Mouse (Mus musculus): ENCODE results near the gene Klk1b11. TPM values are rescaled to one million over a fixed set of nuclear protein-coding genes. Genes with fewer than 3 reads are reported as not detected.
"Not testable (repeated sequence)": the region's sequence is repeated elsewhere in the genome, so short reads cannot be mapped to it uniquely, and the experiment has no call there.

Klk1b11 gene
- polyA plus RNA-seq, 1 experiment from 2014 or later = not detected

GRCm38 (mm10) chr7:44004847-44005246 is 9.2 kb downstream of the Klk1b11 start:
- H3K9ac ChIP-seq (replicated peaks; ENCODE audit: low read length) = no peak overlapping the region
- ATAC-seq (ENCODE audit: low FRiP score, low TSS enrichment) = no peak

GRCm38 (mm10) chr7:44011868-44012267 is 16.2 kb downstream of the Klk1b11 start, which contains the start of gene Klk1b26:
Gene Klk1b26, plus strand, starts transcription at chr7:44012168.
- not testable (repeated sequence) for H3K27ac ChIP-seq (replicated peaks; ENCODE audit: low read depth, low read length); H3K4me3 ChIP-seq (replicated peaks; ENCODE audit: low read depth, low read length); H3K9me3 ChIP-seq (ENCODE audit: control insufficient read depth, low read length); H3K4me1 ChIP-seq (ENCODE audit: control insufficient read depth, insufficient read depth, low read length); DNase-seq; H3K4me2 ChIP-seq (ENCODE audit: low read length); H3K36me3 ChIP-seq (ENCODE audit: control insufficient read depth, insufficient read depth, low read length); H3K9ac ChIP-seq (replicated peaks; ENCODE audit: low read length); ATAC-seq (ENCODE audit: low FRiP score, low TSS enrichment); H3K27me3 ChIP-seq (ENCODE audit: control insufficient read depth, insufficient read depth, low read length)

More at GRCm38 (mm10) chr7:44004847-44005246, 9.2 kb downstream of the Klk1b11 start:
- no peak for DNase-seq
- H3K4me2 ChIP-seq (ENCODE audit: low read length) = no peak overlapping the region
- no peaks in the 10 kb centered on the region for H3K9me3 ChIP-seq (ENCODE audit: control insufficient read depth, low read length)
- no peaks in the 10 kb centered on the region for H3K36me3 ChIP-seq (ENCODE audit: control insufficient read depth, insufficient read depth, low read length)
- no peaks in the 10 kb centered on the region for H3K27me3 ChIP-seq (ENCODE audit: control insufficient read depth, insufficient read depth, low read length)
- H3K4me1 ChIP-seq (ENCODE audit: control insufficient read depth, insufficient read depth, low read length) = no peaks in the 10 kb centered on the region
- H3K27ac ChIP-seq (replicated peaks; ENCODE audit: low read depth, low read length) = no peak overlapping the region
- H3K4me3 ChIP-seq (replicated peaks; ENCODE audit: low read depth, low read length) = no peak overlapping the region

- H3K27ac ChIP-seq (replicated peaks; ENCODE audit: low read depth, low read length); H3K4me2 ChIP-seq (ENCODE audit: low read length); H3K27me3 ChIP-seq (ENCODE audit: control insufficient read depth, insufficient read depth, low read length); H3K36me3 ChIP-seq (ENCODE audit: control insufficient read depth, insufficient read depth, low read length); H3K9me3 ChIP-seq (ENCODE audit: control insufficient read depth, low read length); DNase-seq; H3K9ac ChIP-seq (replicated peaks; ENCODE audit: low read length); ATAC-seq (ENCODE audit: low FRiP score, low TSS enrichment); H3K4me1 ChIP-seq (ENCODE audit: control insufficient read depth, insufficient read depth, low read length); H3K4me3 ChIP-seq (replicated peaks; ENCODE audit: low read depth, low read length): not testable (repeated sequence)
- 84% methylated on average over 6 of the region's 6 CpGs for WGBS
These were observed 19.0 kb downstream of the Klk1b11 start for GRCm38 (mm10) chr7:44014666-44015065.

- Histone ChIP-seq H3K4me3 (replicated peaks; ENCODE audit: low read depth, low read length) (no peak overlapping the region), H3K9ac (replicated peaks; ENCODE audit: low read length) (no peak overlapping the region), H3K27ac (replicated peaks; ENCODE audit: low read depth, low read length) (no peak overlapping the region), H3K36me3 (ENCODE audit: control insufficient read depth, insufficient read depth, low read length) (no peaks in the 10 kb centered on the region), H3K4me2 (ENCODE audit: low read length) (no peak overlapping the region), H3K27me3 (ENCODE audit: control insufficient read depth, insufficient read depth, low read length) (no peaks in the 10 kb centered on the region), H3K9me3 (ENCODE audit: control insufficient read depth, low read length) (no peaks in the 10 kb centered on the region), H3K4me1 (ENCODE audit: control insufficient read depth, insufficient read depth, low read length) (no peaks in the 10 kb centered on the region)
- no peak for DNase-seq
- ATAC-seq (ENCODE audit: low FRiP score, low TSS enrichment) = no peak
- 90% methylated on average over 5 of the region's 5 CpGs for WGBS
These were observed 19.4 kb downstream of the Klk1b11 start for GRCm38 (mm10) chr7:44015071-44015470.

Other genes with a start within 250 kb of the Klk1b11 start
- gene Klk12, start 227.0 kb upstream of the Klk1b11 start, polyA plus RNA-seq (2014; fragmentation: Nextera tagmentation; extraction: Ambion mirVana) = not detected in 2 replicates
- gene Klk11, start 221.3 kb upstream of the Klk1b11 start, polyA plus RNA-seq (2014; fragmentation: Nextera tagmentation; extraction: Ambion mirVana) = not detected in 2 replicates
- not detected in 2 replicates for gene Klk10, start 214.8 kb upstream of the Klk1b11 start, polyA plus RNA-seq (2014; fragmentation: Nextera tagmentation; extraction: Ambion mirVana)
- gene Klk9, start 204.0 kb upstream of the Klk1b11 start, polyA plus RNA-seq (2014; fragmentation: Nextera tagmentation; extraction: Ambion mirVana) = not detected in 2 replicates
- gene Klk8, start 198.3 kb upstream of the Klk1b11 start, polyA plus RNA-seq (2014; fragmentation: Nextera tagmentation; extraction: Ambion mirVana) = 6.2 and 6.7 TPM in 2 replicates
- gene Klk7, start 184.6 kb upstream of the Klk1b11 start, polyA plus RNA-seq (2014; fragmentation: Nextera tagmentation; extraction: Ambion mirVana) = not detected in 2 replicates
- not detected in 2 replicates for gene Klk6, start 171.4 kb upstream of the Klk1b11 start, polyA plus RNA-seq (2014; fragmentation: Nextera tagmentation; extraction: Ambion mirVana)
- gene Klk5, start 153.9 kb upstream of the Klk1b11 start, polyA plus RNA-seq (2014; fragmentation: Nextera tagmentation; extraction: Ambion mirVana) = not detected in 2 replicates
- not detected in 2 replicates for gene Klk4, start 114.7 kb upstream of the Klk1b11 start, polyA plus RNA-seq (2014; fragmentation: Nextera tagmentation; extraction: Ambion mirVana)
- gene Klk15, start 62.1 kb upstream of the Klk1b11 start, polyA plus RNA-seq (2014; fragmentation: Nextera tagmentation; extraction: Ambion mirVana) = not detected in 2 replicates
- gene Klk1b8, start 45.2 kb upstream of the Klk1b11 start, polyA plus RNA-seq (2014; fragmentation: Nextera tagmentation; extraction: Ambion mirVana) = not detected in 2 replicates
- gene Klk1b1, start 29.1 kb upstream of the Klk1b11 start, polyA plus RNA-seq (2014; fragmentation: Nextera tagmentation; extraction: Ambion mirVana) = not detected in 2 replicates
- not detected in 2 replicates for gene Klk1b9, start 19.8 kb upstream of the Klk1b11 start, polyA plus RNA-seq (2014; fragmentation: Nextera tagmentation; extraction: Ambion mirVana)
- not detected in 2 replicates for gene Klk1b26, start 16.3 kb downstream of the Klk1b11 start, polyA plus RNA-seq (2014; fragmentation: Nextera tagmentation; extraction: Ambion mirVana)
- gene Klk1b27, start 56.4 kb downstream of the Klk1b11 start, polyA plus RNA-seq (2014; fragmentation: Nextera tagmentation; extraction: Ambion mirVana) = not detected in 2 replicates
- not detected in 2 replicates for gene Klk1b21, start 106.5 kb downstream of the Klk1b11 start, polyA plus RNA-seq (2014; fragmentation: Nextera tagmentation; extraction: Ambion mirVana)
- gene Klk1b22, start 116.8 kb downstream of the Klk1b11 start, polyA plus RNA-seq (2014; fragmentation: Nextera tagmentation; extraction: Ambion mirVana) = not detected in 2 replicates
- not detected in 2 replicates for gene Klk1b16, start 140.9 kb downstream of the Klk1b11 start, polyA plus RNA-seq (2014; fragmentation: Nextera tagmentation; extraction: Ambion mirVana)
- gene Klk1b24, start 192.4 kb downstream of the Klk1b11 start, polyA plus RNA-seq (2014; fragmentation: Nextera tagmentation; extraction: Ambion mirVana) = not detected in 2 replicates
- gene Klk1b3, start 202.3 kb downstream of the Klk1b11 start, polyA plus RNA-seq (2014; fragmentation: Nextera tagmentation; extraction: Ambion mirVana) = not detected in 2 replicates
- gene Klk1b4, start 211.6 kb downstream of the Klk1b11 start, polyA plus RNA-seq (2014; fragmentation: Nextera tagmentation; extraction: Ambion mirVana) = not detected in 2 replicates
- gene Klk1b5, start 220.1 kb downstream of the Klk1b11 start, polyA plus RNA-seq (2014; fragmentation: Nextera tagmentation; extraction: Ambion mirVana) = not detected in 2 replicates
- gene Klk1, start 229.5 kb downstream of the Klk1b11 start, polyA plus RNA-seq (2014; fragmentation: Nextera tagmentation; extraction: Ambion mirVana) = not detected in 2 replicates
- not detected in 2 replicates for gene Gm36864, start 240.3 kb downstream of the Klk1b11 start, polyA plus RNA-seq (2014; fragmentation: Nextera tagmentation; extraction: Ambion mirVana)

Data from midbrain, embryonic 14.5 days (tissue).